Mouse (Mus musculus) neural tube, embryonic 13.5 days (tissue): ENCODE data around the gene Kdm5a. TPM values are rescaled to one million over a fixed set of nuclear protein-coding genes. Genes with fewer than 3 reads are reported as not detected.

ENCODE experiments used
- ATAC-seq: fragments of 200-750 bp; cut with Nextera tagmentation; 2 replicates; pipeline ENCODE4 v1.8.0; 2017; ENCODE audit warnings: low read depth, mild to moderate bottlenecking, moderate TSS enrichment, moderate library complexity
- H3K27ac ChIP-seq: fragments of 300-500 bp; sonication (generic); replicated peaks from 2 replicates; pipeline ENCODE4 v1.5.1; 2015; ENCODE audit warnings: moderate library complexity, mild to moderate bottlenecking, inconsistent platforms
- H3K27me3 ChIP-seq: fragments of 300-500 bp; sonication (generic); 2 replicates; pipeline ENCODE4 v1.6.1; 2015; ENCODE audit warnings: mild to moderate bottlenecking, inconsistent platforms
- H3K36me3 ChIP-seq: fragments of 300-500 bp; sonication (generic); 2 replicates; pipeline ENCODE4 v1.6.1; 2015; ENCODE audit warnings: mild to moderate bottlenecking, inconsistent platforms
- H3K4me1 ChIP-seq: fragments of 300-500 bp; sonication (generic); replicated peaks from 2 replicates; pipeline ENCODE4 v1.6.1; 2015; ENCODE audit warnings: inconsistent platforms
- H3K4me2 ChIP-seq: fragments of 300-500 bp; sonication (generic); 2 replicates; pipeline ENCODE4 v1.6.1; 2015; ENCODE audit warnings: inconsistent platforms, mild to moderate bottlenecking, moderate library complexity
- H3K4me3 ChIP-seq: fragments of 300-500 bp; sonication (generic); 2 replicates; pipeline ENCODE4 v1.5.1; 2015; ENCODE audit warnings: mild to moderate bottlenecking, inconsistent platforms
- H3K9ac ChIP-seq: fragments of 300-500 bp; sonication (generic); 2 replicates; pipeline ENCODE4 v1.6.1; 2015; ENCODE audit warnings: moderate library complexity, mild to moderate bottlenecking, inconsistent platforms
- H3K9me3 ChIP-seq: fragments of 300-500 bp; sonication (generic); 2 replicates; pipeline ENCODE4 v1.6.1; 2016; ENCODE audit warnings: inconsistent platforms
- WGBS: fragments of 180-500 bp; shearing (Covaris S2); methylation state at CpG from one replicate; pipeline ENCODE4 v1.1.7; 2015; 5-methylcytosine and 5-hydroxymethylcytosine counted together
- polyA plus RNA-seq: library from polyadenylated mRNA; unstranded; fragments of >200 nt; fragmentation: Nextera tagmentation; extraction: Ambion mirVana; gene quantifications from 2 replicates; pipeline ENCODE4 v1.2.1, GENCODE M21; 2015

Gene Kdm5a
- polyA plus RNA-seq = 34.7 and 36.6 TPM in 2 replicates

- WGBS = 0% methylated on average over 71 of the region's 71 CpGs
- H3K27ac ChIP-seq = peak within 1 kb of the TSS; percentile 97
These were observed at the start of gene Kdm5a, which contains the start of gene Ccdc77 for GRCm38 (mm10) chr6:120363688-120364522. TSS of gene Kdm5a (plus strand) at chr6:120364124. TSS of gene Ccdc77 (minus strand) at chr6:120364374.

GRCm38 (mm10) chr6:120318303-120318940 lies 45.5 kb upstream of the Kdm5a start:
- ATAC-seq = no peak
- no peak overlapping the region for H3K4me3 ChIP-seq
- no peaks in the 10 kb centered on the region for H3K9me3 ChIP-seq
- H3K4me1 ChIP-seq = no peaks in the 10 kb centered on the region
- no peak overlapping the region for H3K9ac ChIP-seq
- H3K36me3 ChIP-seq = no peaks in the 10 kb centered on the region
- no peak overlapping the region for H3K4me2 ChIP-seq
- H3K27me3 ChIP-seq = no peaks in the 10 kb centered on the region
- WGBS = 48% methylated on average over 11 of the region's 11 CpGs
- no peak overlapping the region for H3K27ac ChIP-seq

More at GRCm38 (mm10) chr6:120363688-120364522, at the start of gene Kdm5a, which contains the start of gene Ccdc77:
- Histone ChIP-seq H3K36me3 (peaks cover 23% of the 10 kb centered on the region), H3K9ac (peak within 1 kb of the TSS; percentile 96), H3K27me3 (no peaks in the 10 kb centered on the region), H3K4me2 (peak within 1 kb of the TSS; percentile 93), H3K9me3 (no peaks in the 10 kb centered on the region), H3K4me1 (peaks cover 22% of the 10 kb centered on the region), H3K4me3 (peak within 1 kb of the TSS; percentile 99)
- peak; percentile 98 for ATAC-seq

- ATAC-seq = no peak
- Histone ChIP-seq H3K27me3 (no peaks in the 10 kb centered on the region), H3K4me1 (no peaks in the 10 kb centered on the region), H3K27ac (no peak overlapping the region), H3K9me3 (no peaks in the 10 kb centered on the region), H3K36me3 (no peaks in the 10 kb centered on the region), H3K9ac (no peak overlapping the region), H3K4me2 (no peak overlapping the region), H3K4me3 (no peak overlapping the region)
- WGBS = 91% methylated on average over 9 of the region's 9 CpGs
These were observed 44.8 kb upstream of the Kdm5a start for GRCm38 (mm10) chr6:120319129-120319528.

DNA sequence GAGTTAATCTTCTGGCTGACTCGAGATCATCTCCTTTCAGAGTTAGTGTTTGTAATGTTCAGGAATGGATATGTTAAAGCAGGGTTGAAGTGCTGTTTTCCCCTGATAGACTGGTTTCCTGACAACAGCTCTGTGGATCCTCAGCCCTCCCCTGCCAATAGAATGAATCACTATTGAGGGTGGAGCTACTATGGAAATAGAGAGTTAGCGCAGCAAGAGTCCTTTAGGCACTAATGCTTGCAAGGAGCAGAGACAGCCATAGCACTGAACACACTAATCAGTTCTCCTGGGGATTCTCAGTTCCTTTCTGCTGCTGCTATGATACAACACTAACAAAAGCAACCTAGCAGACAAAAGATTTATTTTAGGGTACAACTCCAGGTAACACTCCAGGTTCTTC lies 43.6 kb upstream of the Kdm5a start:
- Histone ChIP-seq H3K4me1 (no peaks in the 10 kb centered on the region), H3K36me3 (no peaks in the 10 kb centered on the region; the same call in 1 of the 2 replicates), H3K9ac (no peak overlapping the region), H3K27me3 (no peaks in the 10 kb centered on the region), H3K4me2 (no peak overlapping the region), H3K27ac (no peak overlapping the region), H3K4me3 (no peak overlapping the region), H3K9me3 (no peaks in the 10 kb centered on the region)
- ATAC-seq = no peak
- 59% methylated on average over 2 of the region's 2 CpGs for WGBS

DNA sequence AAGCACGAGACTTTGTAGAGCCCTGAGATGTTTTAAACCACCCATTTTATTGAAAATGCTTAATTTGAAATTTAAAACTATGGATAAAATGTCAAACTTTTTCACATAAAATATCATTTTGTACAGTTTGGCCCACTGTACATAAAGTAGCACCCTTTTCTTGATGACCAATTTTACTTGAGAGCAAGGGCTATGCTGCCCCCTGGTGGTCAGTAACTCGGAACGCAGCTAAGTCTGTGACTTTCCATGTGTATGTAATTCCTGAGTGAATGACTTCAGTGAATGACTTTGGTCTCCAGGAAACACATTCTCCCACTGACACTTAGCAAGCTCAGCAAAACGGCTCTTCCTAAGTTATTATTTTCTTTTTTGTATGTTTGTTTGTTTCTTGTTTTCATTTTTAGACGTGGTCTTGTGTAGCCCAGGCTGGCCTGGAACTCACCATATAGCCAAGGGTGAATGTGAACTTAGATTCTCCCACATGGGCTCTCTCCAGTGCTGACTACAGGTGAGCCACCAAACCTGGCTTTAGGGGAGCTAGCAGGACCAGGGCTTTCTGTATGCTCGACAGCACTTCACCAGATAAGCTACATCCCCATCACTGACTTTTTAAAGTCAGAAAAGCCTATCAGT lies 39.5 kb upstream of the Kdm5a start:
- Histone ChIP-seq H3K9ac (no peak overlapping the region), H3K4me1 (no peaks in the 10 kb centered on the region), H3K36me3 (peaks cover 13% of the 10 kb centered on the region), H3K9me3 (no peaks in the 10 kb centered on the region), H3K27me3 (no peaks in the 10 kb centered on the region), H3K4me2 (no peak overlapping the region), H3K4me3 (no peak overlapping the region), H3K27ac (no peak overlapping the region)
- ATAC-seq = no peak
- 34% methylated on average over 6 of the region's 6 CpGs for WGBS

DNA sequence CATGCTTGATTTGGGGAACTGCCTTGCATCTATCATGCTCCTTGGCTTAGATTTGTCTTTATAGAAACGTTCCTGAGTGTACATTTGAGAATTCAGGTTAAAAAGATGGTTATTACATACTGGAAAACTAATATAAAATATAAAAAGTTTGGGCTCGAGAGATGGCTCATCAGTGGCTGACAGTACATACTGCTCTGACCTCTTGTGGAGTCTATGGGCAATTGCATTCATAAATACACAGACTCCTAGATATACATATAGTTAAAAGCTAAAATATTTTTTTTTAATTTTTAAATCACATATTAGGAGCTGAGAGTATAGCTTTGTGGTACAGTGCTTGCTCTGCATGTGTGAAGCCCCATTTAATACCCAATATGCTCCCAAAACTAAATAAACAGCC lies 31.6 kb upstream of the Kdm5a start:
- peaks cover 71% of the 10 kb centered on the region for H3K36me3 ChIP-seq
- 84% methylated on average over 2 of the region's 2 CpGs for WGBS
- H3K4me3 ChIP-seq = no peak overlapping the region
- H3K4me2 ChIP-seq = no peak overlapping the region
- no peak for ATAC-seq
- H3K27ac ChIP-seq = no peak overlapping the region
- H3K9ac ChIP-seq = no peak overlapping the region
- H3K4me1 ChIP-seq = no peaks in the 10 kb centered on the region
- no peaks in the 10 kb centered on the region for H3K9me3 ChIP-seq
- no peaks in the 10 kb centered on the region for H3K27me3 ChIP-seq

DNA sequence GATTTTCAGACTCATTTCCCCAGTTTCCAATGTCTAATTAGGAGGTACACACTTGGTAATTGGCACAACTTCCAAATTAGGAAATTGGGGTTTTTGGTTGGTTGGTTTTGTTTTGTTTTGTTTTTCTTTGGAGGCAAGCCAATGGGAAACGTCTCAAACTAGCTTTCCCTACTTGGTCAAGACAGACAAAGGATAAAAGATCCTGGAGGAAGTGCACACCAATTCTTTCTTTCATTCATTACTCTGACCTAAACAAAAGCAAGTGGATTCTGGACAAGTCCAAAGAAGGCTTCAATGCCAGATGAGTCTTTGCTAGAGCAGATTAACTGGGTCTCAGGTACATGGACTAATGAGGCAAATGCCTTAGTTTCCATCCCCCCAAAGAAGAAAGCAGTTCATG lies 19.9 kb upstream of the Kdm5a start:
- Histone ChIP-seq H3K4me3 (no peak overlapping the region), H3K27ac (no peak overlapping the region), H3K27me3 (no peaks in the 10 kb centered on the region), H3K9me3 (no peaks in the 10 kb centered on the region), H3K36me3 (peaks cover 58% of the 10 kb centered on the region), H3K4me2 (no peak overlapping the region), H3K9ac (no peak overlapping the region), H3K4me1 (no peaks in the 10 kb centered on the region)
- 70% methylated on average over 1 of the region's 1 CpGs for WGBS
- ATAC-seq = no peak

DNA sequence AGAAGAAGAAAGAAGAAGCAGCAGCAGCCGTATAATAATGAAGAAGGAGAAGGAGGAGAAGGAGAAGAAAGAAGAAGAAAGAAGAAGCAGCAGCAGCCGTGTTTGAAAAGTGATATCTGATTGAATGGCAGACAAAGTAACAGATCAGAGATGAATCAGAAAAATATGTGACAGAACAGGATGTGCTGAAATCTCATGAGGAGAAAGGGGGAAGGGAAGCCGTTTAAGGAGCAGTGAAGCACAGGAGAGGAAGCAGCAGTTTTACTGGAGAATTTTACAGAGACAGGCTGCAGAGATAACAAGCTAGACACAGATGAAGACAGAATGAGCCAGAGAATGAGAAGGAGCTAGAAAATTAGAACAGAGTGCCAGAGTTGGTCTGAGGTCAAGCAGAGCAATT lies 14.9 kb upstream of the Kdm5a start:
- H3K9ac ChIP-seq = no peak overlapping the region
- 92% methylated on average over 3 of the region's 3 CpGs for whole genome bisulfite sequencing
- no peaks in the 10 kb centered on the region for H3K4me1 ChIP-seq
- peaks cover 55% of the 10 kb centered on the region for H3K36me3 ChIP-seq
- H3K27me3 ChIP-seq = no peaks in the 10 kb centered on the region
- H3K9me3 ChIP-seq = no peaks in the 10 kb centered on the region
- no peak overlapping the region for H3K27ac ChIP-seq
- H3K4me3 ChIP-seq = no peak overlapping the region
- no peak for ATAC-seq
- H3K4me2 ChIP-seq = no peak overlapping the region

DNA sequence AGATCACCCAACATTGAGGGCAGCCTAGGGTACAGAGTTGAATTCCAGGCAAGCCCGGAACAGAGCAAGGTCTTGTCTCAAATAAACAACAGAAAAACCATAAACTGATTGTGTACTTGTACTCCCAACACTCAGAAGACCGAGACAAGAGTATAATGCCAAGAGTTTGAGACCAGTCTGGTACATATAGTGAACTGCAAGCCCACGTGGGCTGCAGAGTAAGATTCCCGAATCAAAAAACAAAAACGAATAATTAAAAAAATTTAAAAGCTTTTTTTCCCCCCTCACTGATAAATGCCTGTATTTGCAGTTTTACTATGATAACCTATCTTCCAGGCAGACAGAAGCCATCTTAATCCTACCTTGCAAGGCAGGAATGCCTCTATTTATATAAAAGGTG lies 7.4 kb upstream of the Kdm5a start:
- Histone ChIP-seq H3K36me3 (peaks cover 4% of the 10 kb centered on the region; the same call in 1 of the 2 replicates), H3K27me3 (no peaks in the 10 kb centered on the region), H3K4me2 (peak overlapping the region; percentile 86), H3K4me1 (peaks cover 11% of the 10 kb centered on the region), H3K9ac (peak overlapping the region; percentile 65), H3K4me3 (peak overlapping the region; percentile 53), H3K27ac (no peak overlapping the region), H3K9me3 (no peaks in the 10 kb centered on the region)
- no peak for ATAC-seq
- WGBS = 36% methylated on average over 5 of the region's 5 CpGs

- Histone ChIP-seq H3K4me3 (peak overlapping the region; percentile 53), H3K4me2 (peak overlapping the region; percentile 86), H3K9ac (peak overlapping the region; percentile 65), H3K9me3 (no peaks in the 10 kb centered on the region), H3K36me3 (peaks cover 4% of the 10 kb centered on the region; the same call in 1 of the 2 replicates), H3K27me3 (no peaks in the 10 kb centered on the region), H3K4me1 (peaks cover 11% of the 10 kb centered on the region), H3K27ac (peak overlapping the region; percentile 56; the same call in 1 of the 2 replicates)
- peak; percentile 98 for ATAC-seq
- 1% methylated on average over 31 of the region's 31 CpGs for WGBS
These were observed 6.7 kb upstream of the Kdm5a start for GRCm38 (mm10) chr6:120356951-120357945.

- no peak for ATAC-seq
- Histone ChIP-seq H3K9me3 (no peaks in the 10 kb centered on the region), H3K27me3 (no peaks in the 10 kb centered on the region), H3K4me3 (no peak overlapping the region), H3K36me3 (peaks cover 6% of the 10 kb centered on the region), H3K9ac (no peak overlapping the region), H3K4me2 (no peak overlapping the region), H3K4me1 (peaks cover 22% of the 10 kb centered on the region), H3K27ac (no peak overlapping the region)
- 97% methylated on average over 2 of the region's 2 CpGs for WGBS
These were observed 1.8 kb upstream of the Kdm5a start for GRCm38 (mm10) chr6:120362124-120362523.
